Mouse (Mus musculus): Measurements from ENCODE around the gene Rps29.

Rps29 gene

DNA sequence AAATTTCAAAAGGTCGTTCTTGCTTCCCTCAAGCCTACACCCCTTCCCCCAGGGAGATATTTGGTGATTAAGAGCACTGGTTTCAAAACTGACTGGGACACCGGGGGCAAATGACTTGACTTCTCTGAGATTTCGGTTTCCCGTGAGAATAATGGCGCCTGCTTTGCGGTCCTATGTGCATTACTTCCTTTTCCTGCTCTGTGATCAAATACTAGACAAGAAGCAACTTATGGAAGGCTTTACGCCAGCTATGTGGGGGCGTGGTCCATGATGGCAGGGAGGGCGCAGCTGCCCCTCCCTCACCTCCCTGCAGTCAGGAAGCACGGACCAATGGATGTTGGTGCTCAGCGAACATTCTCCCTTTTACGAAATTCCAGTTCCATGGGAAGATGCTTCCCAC lies 28.5 kb downstream of the Rps29 start:
- DNase-seq (ENCODE audit: low read depth, low spot score), result no peak

DNA sequence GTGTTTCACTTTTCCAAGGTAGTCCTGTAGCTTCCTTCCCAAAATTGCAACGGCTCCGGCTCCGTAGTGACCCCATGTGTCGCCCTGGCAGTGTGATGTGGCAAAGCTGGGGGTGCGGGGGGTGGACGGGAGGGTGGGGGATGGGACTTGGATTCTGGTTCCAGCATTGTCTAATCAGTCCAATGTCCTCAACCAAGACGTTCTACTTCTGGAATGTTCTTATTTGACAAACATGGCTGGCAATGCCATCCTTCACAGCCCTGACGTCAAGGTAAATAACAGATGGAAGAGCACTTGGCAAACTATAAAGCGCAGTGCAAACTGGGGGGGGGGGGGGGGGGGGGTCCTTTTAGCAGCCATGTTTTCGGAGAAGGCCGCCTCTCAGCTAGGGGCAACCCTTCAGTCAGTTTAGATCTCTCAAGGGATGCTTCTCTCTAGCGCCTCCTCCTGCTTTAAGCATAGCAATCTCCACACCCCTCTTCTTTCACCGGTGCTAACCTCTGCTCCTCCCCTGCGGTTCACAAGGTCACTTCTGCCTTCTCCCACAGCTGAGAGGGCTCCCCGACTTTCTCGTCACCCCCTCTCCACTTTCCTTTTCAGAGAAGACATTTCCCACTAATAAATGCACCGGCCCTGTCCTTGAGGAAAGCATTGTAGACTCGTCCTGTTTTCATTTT lies 29.2 kb downstream of the Rps29 start:
- DNase-seq (ENCODE audit: low read depth, low spot score), result no peak

GRCm38 (mm10) chr12:69127626-69128025 lies 31.4 kb downstream of the Rps29 start:
- no peak for DNase-seq (ENCODE audit: low read depth, low spot score)

DNA sequence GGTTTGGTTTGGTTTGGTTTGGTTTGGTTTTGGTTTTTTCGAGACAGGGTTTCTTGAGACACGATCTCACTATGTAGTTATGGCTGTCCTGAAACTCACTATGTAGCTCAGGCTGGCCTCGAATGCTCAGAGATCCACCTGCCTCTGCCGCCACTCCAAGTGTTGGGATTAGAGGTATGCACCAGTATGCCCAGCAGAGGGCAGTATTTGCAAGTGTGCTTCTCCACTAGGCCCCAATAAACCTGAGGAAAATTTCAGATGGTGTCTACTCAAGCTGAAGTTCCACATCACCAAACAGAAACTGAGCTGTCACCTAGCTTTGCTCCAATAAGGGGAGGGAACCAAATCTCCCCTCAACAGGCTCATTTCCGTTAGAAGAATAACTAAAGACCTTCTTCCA lies 31.8 kb downstream of the Rps29 start:
- no peak for DNase-seq (ENCODE audit: low read depth, low spot score)

DNA sequence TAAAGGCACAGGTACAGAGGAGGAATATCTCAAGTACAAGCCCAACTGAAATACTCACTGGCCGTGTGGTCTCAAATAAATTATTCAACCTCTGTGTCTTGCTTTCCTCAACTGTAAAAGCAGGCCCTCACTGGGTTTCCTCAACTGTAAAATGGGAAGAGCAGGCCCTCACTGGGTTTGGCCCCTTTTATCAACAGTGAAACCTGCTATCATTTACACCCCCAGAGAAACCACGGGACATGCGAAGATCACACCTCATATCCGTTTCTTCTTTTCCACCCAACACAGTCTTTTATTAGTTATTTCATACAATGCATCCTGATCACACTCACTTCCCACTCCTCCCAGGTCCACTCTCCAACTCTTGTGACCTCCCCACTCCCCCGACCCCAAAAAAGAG lies 33.9 kb downstream of the Rps29 start:
- no peak for DNase-seq (ENCODE audit: low read depth, low spot score)

- DNase-seq (ENCODE audit: low read depth, low spot score), result no peak
These were observed 36.2 kb downstream of the Rps29 start for GRCm38 (mm10) chr12:69122801-69123200.

DNA sequence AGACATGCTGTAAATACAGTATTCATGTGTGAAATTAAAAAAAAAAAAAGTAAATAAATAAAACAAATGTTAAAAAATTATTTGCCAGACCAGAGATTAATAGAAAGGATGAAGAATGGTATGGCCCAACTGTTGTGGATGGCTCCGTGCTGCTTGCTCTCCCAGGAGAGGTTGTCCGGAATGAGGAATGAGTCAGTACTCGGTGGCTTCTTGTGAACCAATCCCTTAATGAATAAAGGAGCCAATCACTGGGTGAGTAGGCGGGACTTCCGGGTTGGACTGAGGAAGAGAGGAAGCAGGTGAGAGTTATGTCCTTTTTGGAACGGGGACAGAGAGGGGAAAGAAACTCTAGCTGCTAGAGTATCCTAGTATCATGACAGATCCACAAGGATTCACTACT lies 39.1 kb downstream of the Rps29 start:
- no peak for DNase-seq (ENCODE audit: low read depth, low spot score)
